Mouse (Mus musculus) spleen, postnatal 14 days (tissue): ENCODE measurements around the gene Prkce.
A peak's percentile ranks its signal among the peaks of the same experiment; 100 is the strongest.

Source experiments
- DNase-seq, 2 experiments: peaks; one replicate each; pipeline ENCODE4 v3.0.0; 2021 to 2022; ENCODE audit warnings: low spot score in 2 of 2

Prkce gene

GRCm38 (mm10) chr17:86167320-86168230 is at the start of gene Prkce:
Gene Prkce (plus strand): TSS chr17:86167785.
- peak; percentile 57 to 68 for DNase-seq

- no peak for DNase-seq
Observed at GRCm38 (mm10) chr17:86123146-86123545, 44.4 kb upstream of the Prkce start.

DNA sequence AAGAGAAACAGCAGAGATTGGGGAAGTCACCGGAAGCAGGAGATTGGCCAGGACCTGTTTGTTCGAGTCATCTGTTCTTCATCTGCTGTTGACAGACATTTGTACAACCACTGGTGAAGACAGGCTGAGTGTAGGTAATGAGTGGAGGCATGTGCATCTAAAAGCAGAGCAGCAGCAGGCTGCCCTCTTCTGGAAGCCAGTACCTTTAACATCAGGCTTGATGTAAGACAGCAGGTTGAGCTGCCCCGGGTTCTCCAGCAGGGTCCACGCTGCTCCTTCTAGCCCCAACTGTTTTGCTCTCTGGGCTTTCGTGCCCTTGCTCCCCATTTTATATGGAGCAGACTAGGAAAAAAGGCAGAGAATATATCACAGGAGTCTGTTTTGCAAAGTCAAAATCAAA is 41.7 kb upstream of the Prkce start:
- DNase-seq, result no peak

- no peak for DNase-seq
Observed at GRCm38 (mm10) chr17:86128198-86128597, 39.4 kb upstream of the Prkce start.

DNA sequence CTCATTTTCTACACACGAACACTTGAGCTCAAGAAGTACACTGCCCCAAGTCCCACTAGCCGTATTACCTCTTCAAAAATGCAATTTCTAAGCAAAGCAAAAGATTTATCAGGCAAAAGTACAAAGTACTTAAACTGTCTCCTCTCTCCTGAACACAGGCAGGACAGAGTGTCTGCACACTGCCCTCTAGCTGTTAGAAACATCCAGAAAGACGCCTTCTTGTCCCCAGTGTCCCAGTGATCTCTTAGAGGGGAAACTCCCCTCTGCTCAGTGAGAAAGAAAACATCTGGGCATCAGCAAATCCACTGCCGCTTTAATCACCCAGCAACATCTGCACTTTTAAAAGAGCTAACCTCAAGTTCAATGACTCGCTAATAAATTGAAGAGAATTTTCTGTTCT is 35.1 kb upstream of the Prkce start:
- no peak for DNase-seq

DNA sequence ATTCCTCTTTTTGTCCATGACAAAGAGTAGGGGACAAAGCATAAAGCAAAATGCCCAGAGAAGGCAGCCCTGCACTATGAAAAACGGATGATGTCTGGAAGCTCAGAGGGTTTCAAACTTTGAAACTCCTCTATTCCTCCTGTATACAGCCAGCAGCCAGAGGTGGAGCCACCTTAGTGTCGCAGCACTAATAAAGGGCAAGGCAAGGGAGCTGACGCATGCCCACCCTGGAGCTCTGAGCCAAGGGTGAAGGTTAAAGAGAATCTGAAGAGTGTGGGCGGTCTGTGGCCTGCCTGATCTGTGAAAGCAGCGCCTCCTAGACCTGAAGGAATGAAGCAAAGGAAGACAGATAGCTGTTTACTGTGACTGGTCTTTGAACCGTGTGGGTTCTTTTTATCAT is 33.1 kb upstream of the Prkce start:
- no peak for DNase-seq

DNA sequence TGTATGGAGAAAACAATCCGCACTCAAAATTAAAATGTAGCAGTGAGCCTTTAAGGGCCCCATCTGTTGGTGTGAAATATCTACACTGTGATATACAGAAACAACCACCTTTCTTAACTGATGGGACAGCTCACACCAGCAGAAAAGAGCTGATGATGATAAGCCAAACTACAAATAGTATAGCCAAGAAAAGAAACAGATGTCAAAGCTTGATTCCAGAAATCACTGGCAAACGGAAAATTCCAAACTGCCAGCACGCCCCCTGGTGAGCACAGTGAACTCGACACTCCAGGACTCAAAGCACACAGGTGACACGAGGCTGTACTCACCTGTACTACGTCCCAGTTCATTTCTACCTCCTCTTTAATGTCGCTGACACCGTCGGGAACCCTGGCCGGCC is 31.8 kb upstream of the Prkce start:
- DNase-seq, result no peak

DNA sequence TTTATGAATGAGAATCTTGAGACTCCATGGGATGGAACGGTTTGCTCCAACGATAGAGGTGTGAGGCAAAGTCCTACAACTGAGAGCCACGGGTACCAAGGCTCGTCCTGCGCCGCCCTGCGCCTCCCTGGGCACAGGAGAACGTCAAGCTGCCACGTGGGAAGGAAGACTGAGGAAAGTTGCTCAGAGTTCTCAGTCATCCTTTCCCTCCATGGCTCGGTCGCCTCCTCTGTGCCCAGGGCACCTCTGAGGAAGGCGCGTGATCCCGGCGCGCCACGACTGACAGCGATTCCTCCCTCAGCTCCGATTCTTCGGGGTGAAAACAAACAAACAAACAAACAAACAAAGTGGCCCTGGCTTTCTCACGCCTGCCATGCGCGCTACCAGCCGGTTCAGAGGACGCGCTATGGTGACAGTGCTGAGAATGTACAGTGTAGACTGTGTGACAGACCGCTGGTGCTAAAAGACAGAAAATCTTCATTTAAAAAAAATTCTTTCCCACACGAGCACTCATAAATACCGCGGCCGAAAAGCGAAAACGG is 23.0 kb upstream of the Prkce start:
- peak in 1 of 2 experiments; percentile 15 for DNase-seq

GRCm38 (mm10) chr17:86145079-86145951 is 22.3 kb upstream of the Prkce start, which contains the start of gene Srbd1:
Gene Srbd1 (minus strand): TSS chr17:86145175.
- DNase-seq, result peak; percentile 82 to 85

DNA sequence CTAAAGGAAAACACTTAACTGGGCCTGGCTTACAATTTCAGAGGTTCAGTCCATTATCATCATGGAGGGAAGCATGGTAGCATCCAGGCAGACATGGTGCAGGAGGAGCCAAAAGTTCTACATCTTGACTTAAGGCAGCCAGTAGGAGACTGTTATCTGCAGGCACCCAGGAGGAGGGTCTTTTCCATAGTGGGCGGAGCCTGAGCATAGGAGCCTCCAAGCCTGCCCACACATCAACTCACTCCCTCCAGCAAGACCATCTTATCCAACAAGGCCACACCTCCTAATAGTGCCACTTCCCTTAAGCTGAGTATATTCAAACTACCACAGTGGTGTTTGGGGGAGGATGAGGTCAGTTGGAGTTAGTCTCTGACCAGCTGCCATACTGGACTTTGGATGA is 17.9 kb upstream of the Prkce start:
- DNase-seq, result no peak

GRCm38 (mm10) chr17:86150867-86151348 is 16.7 kb upstream of the Prkce start:
- no peak for DNase-seq

DNA sequence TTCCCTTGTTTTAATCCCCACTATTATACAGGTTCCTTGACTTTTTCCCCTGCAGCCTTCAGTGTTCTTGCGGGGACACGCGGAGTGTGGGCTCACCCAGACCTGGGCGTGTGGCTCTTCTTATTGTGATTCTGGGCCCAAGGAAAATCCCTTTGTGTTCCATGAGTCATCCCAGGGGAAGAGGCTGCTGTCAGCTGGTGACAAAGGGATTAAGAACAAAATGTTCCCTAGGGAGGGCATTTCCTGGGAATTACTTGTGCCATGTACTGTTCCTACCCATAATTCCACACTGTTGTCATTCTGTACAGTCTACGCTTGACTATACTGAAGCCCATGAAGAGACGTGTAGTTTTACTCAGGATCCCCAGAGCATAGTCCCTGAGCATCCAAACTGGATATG is 10.6 kb upstream of the Prkce start:
- DNase-seq, result no peak

GRCm38 (mm10) chr17:86162672-86163071 is 4.9 kb upstream of the Prkce start:
- DNase-seq, result no peak

- no peak for DNase-seq
Observed at GRCm38 (mm10) chr17:86164416-86164815, 3.2 kb upstream of the Prkce start.

GRCm38 (mm10) chr17:86166051-86166566 is 1.5 kb upstream of the Prkce start:
- no peak for DNase-seq

DNA sequence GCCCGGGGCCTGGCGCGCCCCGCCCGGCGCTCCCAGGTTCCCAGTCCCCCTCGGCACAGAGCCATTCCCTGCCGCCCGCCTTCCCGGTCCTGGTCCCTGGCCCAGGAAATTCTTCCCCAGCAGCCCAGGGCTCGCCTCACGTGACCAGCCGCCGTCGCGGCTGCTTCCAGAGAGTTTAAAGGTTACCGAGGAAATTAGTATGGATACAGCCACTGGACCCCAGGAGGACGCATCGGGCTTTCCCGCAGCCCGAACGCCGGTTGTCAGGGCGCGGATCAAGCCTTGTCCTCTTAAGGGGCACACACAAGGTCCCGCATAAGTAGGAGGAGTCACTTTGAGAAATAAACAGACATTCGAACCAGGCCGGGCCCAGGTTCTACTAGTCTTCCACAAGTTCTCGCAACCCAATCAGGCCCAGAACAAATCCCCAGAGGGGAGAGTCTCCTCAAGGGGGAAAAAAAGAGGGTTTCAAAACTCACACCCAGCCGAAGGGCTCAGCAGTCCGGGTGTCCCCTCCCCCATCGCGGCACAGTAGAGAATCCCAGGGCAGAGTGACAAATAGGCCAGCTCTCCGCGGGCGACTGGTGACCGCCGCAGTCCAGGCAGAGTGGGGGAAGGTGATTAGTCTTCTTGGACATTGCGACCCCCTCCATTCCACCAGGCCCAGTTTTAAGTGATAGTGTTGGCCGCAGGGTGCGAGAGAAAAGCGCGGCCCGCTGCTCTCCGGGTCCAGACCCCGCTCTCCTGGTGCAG is 842 bp upstream of the Prkce start:
- DNase-seq, result peak; percentile 29 to 39

GRCm38 (mm10) chr17:86168231-86168981 is 821 bp downstream of the Prkce start:
- peak in 1 of 2 experiments; percentile 11 for DNase-seq

DNA sequence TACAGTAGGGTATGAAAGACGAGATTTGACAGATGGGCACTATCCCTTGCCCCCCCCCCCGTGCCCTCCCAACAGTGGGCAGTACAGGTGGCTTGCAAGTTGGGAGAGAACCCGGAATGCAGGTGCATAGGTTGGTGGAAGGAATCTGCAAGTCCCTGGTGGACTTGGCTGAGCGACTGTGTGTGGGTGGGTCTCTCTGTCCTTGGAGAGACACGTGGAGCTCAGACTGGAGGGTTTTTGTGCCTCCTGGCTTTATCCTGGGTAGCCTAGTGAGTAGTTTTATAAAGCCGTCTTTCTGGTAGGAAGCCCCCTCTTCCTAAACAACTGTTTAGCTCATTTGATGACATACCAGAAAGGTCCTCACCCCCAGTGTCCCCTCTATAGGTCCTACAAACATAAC is 1.5 kb downstream of the Prkce start:
- DNase-seq, result no peak

DNA sequence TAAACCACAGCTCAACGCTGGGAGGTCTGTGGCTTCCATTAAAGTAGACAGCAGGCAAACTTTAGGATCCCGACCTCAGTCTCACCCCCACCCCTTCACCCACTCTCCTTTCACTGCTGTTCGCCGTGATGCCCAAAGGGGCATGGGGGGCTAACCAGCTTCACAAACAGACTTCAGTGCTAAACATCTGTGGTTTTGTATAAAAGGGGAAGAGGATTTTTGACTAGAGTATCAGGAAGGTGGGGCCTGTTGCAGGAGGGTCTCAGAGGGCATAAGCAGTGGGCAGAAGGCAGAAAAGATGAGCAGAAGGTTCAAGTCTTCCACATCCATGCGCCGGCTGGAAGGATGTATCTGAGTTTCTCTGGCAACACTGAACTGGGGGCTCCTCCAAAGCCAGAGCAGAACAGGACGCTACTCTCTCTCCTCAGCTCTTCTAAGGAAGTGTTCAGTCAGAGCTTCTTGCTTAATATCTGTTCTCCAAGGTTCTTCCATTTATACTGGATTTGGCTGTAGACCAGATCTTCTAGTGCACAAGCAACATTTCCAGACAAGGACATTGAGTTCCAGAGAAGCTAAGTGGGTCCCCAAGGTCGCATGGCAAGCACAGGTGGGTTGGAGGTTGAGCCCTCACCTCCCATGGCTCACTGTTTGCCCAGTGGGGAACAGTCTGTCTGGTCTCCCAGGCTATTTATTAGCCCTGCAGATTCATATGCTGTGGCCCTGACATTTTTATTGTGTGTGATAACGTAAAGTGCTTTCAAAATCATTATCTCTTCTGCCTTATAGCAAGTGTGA is 2.8 kb downstream of the Prkce start:
- no peak for DNase-seq

DNA sequence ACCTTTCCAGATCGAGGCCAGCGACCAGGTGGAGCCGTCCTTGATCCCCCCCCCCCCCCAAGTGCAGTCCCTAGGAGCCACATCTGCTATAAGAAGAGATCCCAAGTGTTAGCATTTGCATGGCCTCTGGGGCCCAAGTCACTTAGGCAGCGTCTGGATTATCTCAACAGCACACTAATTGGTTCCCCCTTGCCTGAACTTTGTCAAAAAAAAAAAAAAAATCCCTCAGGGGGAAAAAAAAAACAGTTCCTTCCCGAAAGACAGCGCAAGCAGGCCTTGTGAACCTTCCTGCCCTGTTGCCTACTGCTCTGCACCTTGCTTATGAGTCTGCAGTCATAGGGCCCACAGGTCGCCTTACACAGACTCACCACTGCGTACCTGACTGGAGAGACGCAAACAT is 7.9 kb downstream of the Prkce start:
- DNase-seq, result no peak
